Mouse (Mus musculus) MEL (cell line): ENCODE results near the gene Nxt1. TPM values are rescaled to one million over a fixed set of nuclear protein-coding genes. Genes with fewer than 3 reads are reported as not detected.
A peak's percentile ranks its signal among the peaks of the same experiment; 100 is the strongest.

Source experiments
- DNase-seq: peaks from one replicate; pipeline ENCODE4 v3.0.0; 2011; ENCODE audit warnings: low read depth, low spot score
- H3K27ac ChIP-seq: 2 replicates; pipeline ENCODE4 v1.5.1; 2012; ENCODE audit warnings: low read depth, mild to moderate bottlenecking, control low read depth, low read length, moderate library complexity; ENCODE audit not compliant: control insufficient read depth
- H3K27me3 ChIP-seq, 2 experiments: fragments of 150-350 bp in 1 of 2; sonication (generic) in 1 of 2; 2 replicates each; pipeline ENCODE4 v1.6.1; 2012; ENCODE audit warnings: low read length in 2 of 2, mild to moderate bottlenecking in 2 of 2, improper control_type of control experiment in 1 of 2, moderate library complexity in 1 of 2; ENCODE audit not compliant: insufficient read depth in 2 of 2, control insufficient read depth in 1 of 2
- H3K36me3 ChIP-seq, 2 experiments: 2 replicates each; pipeline ENCODE4 v1.6.1; 2012 to 2014; ENCODE audit warnings: low read length in 2 of 2, improper control_type of control experiment in 1 of 2, inconsistent platforms in 1 of 2, mild to moderate bottlenecking in 1 of 2; ENCODE audit not compliant: insufficient read depth in 2 of 2, control insufficient read depth in 1 of 2
- H3K4me1 ChIP-seq, 2 experiments: fragments of 150-350 bp in 1 of 2; sonication (generic) in 1 of 2; 2 replicates each; pipeline ENCODE4 v1.6.1; 2012; ENCODE audit warnings: low read length in 2 of 2, improper control_type of control experiment in 1 of 2, mild to moderate bottlenecking in 1 of 2; ENCODE audit not compliant: insufficient read depth in 2 of 2, control insufficient read depth in 1 of 2
- H3K4me3 ChIP-seq, 2 experiments: fragments of 150-350 bp in 1 of 2; sonication (generic) in 1 of 2; 2 replicates each; pipeline ENCODE4 v1.5.1; 2012; ENCODE audit warnings: low read depth in 2 of 2, low read length in 2 of 2, mild to moderate bottlenecking in 2 of 2, moderate library complexity in 2 of 2, control low read depth in 1 of 2, improper control_type of control experiment in 1 of 2; ENCODE audit not compliant: control insufficient read depth in 1 of 2, insufficient read depth in 1 of 2
- H3K79me2 ChIP-seq: 2 replicates; pipeline ENCODE4 v1.6.1; 2012; ENCODE audit warnings: mild to moderate bottlenecking, low read length, moderate library complexity; ENCODE audit not compliant: control insufficient read depth, poor library complexity, insufficient read depth
- H3K9ac ChIP-seq: 2 replicates; pipeline ENCODE4 v1.6.1; 2012; ENCODE audit warnings: low read depth, mild to moderate bottlenecking, control low read depth, low read length, moderate library complexity; ENCODE audit not compliant: control insufficient read depth, poor library complexity, severe bottlenecking
- H3K9me3 ChIP-seq: fragments of 150-350 bp; sonication (generic); replicated peaks from 2 replicates; pipeline ENCODE4 v1.6.1; 2012; ENCODE audit warnings: mild to moderate bottlenecking, low read length, improper control_type of control experiment, moderate library complexity; ENCODE audit not compliant: insufficient read depth
- CHD1 ChIP-seq: IDR thresholded peaks from 2 replicates; pipeline ENCODE4 v1.6.1; 2012; ENCODE audit warnings: low read depth, mild to moderate bottlenecking, inconsistent platforms, low read length, improper control_type of control experiment
- CTCF ChIP-seq, 3 experiments: IDR thresholded peaks in 2 of 3; conservative IDR thresholded peaks in 1 of 3; 2 replicates each; pipeline ENCODE4 v1.5.1; 2011 to 2012; ENCODE audit warnings: low read length in 3 of 3, low read depth in 2 of 3, mild to moderate bottlenecking in 2 of 3, improper control_type of control experiment in 1 of 3, inconsistent platforms in 1 of 3, mixed read lengths in 1 of 3, moderate library complexity in 1 of 3; ENCODE audit not compliant: control insufficient read depth in 1 of 3, insufficient read depth in 1 of 3, poor library complexity in 1 of 3, severe bottlenecking in 1 of 3
- E2F4 ChIP-seq: IDR thresholded peaks from 2 replicates; pipeline ENCODE4 v1.6.1; 2011; ENCODE audit warnings: low read depth, low read length, improper control_type of control experiment, borderline replicate concordance
- ELF1 ChIP-seq: IDR thresholded peaks from 2 replicates; pipeline ENCODE4 v1.6.1; 2014; ENCODE audit warnings: low read depth, mild to moderate bottlenecking, inconsistent platforms, low read length, improper control_type of control experiment, moderate library complexity
- EP300 ChIP-seq, 2 experiments: IDR thresholded peaks; 2 replicates each; pipeline ENCODE4 v1.6.1; 2011; ENCODE audit warnings: improper control_type of control experiment in 2 of 2, low read length in 2 of 2, low read depth in 1 of 2, mild to moderate bottlenecking in 1 of 2
- ETS1 ChIP-seq: IDR thresholded peaks from 2 replicates; pipeline ENCODE4 v1.6.1; 2012; ENCODE audit warnings: low read depth, mild to moderate bottlenecking, inconsistent platforms, low read length, improper control_type of control experiment, moderate library complexity
- GABPA ChIP-seq: IDR thresholded peaks from 2 replicates; pipeline ENCODE4 v1.6.1; 2012; ENCODE audit warnings: low read depth, mild to moderate bottlenecking, inconsistent platforms, low read length, improper control_type of control experiment, moderate library complexity
- GATA1 ChIP-seq: IDR thresholded peaks from 2 replicates; pipeline ENCODE4 v1.6.1; 2011; ENCODE audit warnings: low read depth, low read length, improper control_type of control experiment
- HCFC1 ChIP-seq: IDR thresholded peaks from 2 replicates; pipeline ENCODE4 v1.6.1; 2012; ENCODE audit warnings: low read depth, mild to moderate bottlenecking, inconsistent platforms, low read length, improper control_type of control experiment, moderate library complexity
- JUND ChIP-seq: IDR thresholded peaks from 2 replicates; pipeline ENCODE4 v1.6.1; 2011; ENCODE audit warnings: low read depth, mild to moderate bottlenecking, improper control_type of control experiment, low read length
- KAT2A ChIP-seq: conservative IDR thresholded peaks from 2 replicates; pipeline ENCODE4 v1.6.1; 2012; ENCODE audit warnings: low read depth, low read length, improper control_type of control experiment, inconsistent platforms
- MAFK ChIP-seq: IDR thresholded peaks from 2 replicates; pipeline ENCODE4 v1.6.1; 2011; ENCODE audit warnings: low read depth, mild to moderate bottlenecking, low read length, improper control_type of control experiment, borderline replicate concordance
- MAX ChIP-seq: IDR thresholded peaks from 2 replicates; pipeline ENCODE4 v1.6.1; 2011; ENCODE audit warnings: low read length, improper control_type of control experiment
- MAZ ChIP-seq: IDR thresholded peaks from 2 replicates; pipeline ENCODE4 v1.6.1; 2012; ENCODE audit warnings: low read depth, mild to moderate bottlenecking, inconsistent platforms, low read length, improper control_type of control experiment
- MEF2A ChIP-seq: IDR thresholded peaks from 2 replicates; pipeline ENCODE4 v1.6.1; 2014; ENCODE audit warnings: low read depth, mild to moderate bottlenecking, inconsistent platforms, low read length, improper control_type of control experiment; ENCODE audit not compliant: poor library complexity, insufficient replicate concordance, severe bottlenecking; ENCODE audit errors: extremely low read depth
- MXI1 ChIP-seq: IDR thresholded peaks from 2 replicates; pipeline ENCODE4 v1.6.1; 2011; ENCODE audit warnings: mild to moderate bottlenecking, low read depth, low read length, improper control_type of control experiment
- MYB ChIP-seq: IDR thresholded peaks from 2 replicates; pipeline ENCODE4 v1.6.1; 2011; ENCODE audit warnings: mild to moderate bottlenecking, low read depth, low read length, improper control_type of control experiment
- MYC ChIP-seq: IDR thresholded peaks from 2 replicates; pipeline ENCODE4 v1.6.1; 2011; ENCODE audit warnings: low read depth, mild to moderate bottlenecking, low read length, improper control_type of control experiment, moderate library complexity
- NELFE ChIP-seq: IDR thresholded peaks from 2 replicates; pipeline ENCODE4 v1.6.1; 2011; ENCODE audit warnings: low read depth, low read length, improper control_type of control experiment
- NRF1 ChIP-seq: IDR thresholded peaks from 2 replicates; pipeline ENCODE4 v1.6.1; 2014; ENCODE audit warnings: low read depth, mild to moderate bottlenecking, inconsistent platforms, low read length, improper control_type of control experiment, moderate library complexity; ENCODE audit not compliant: poor library complexity, insufficient read depth, severe bottlenecking
- POLR2A ChIP-seq, 2 experiments: IDR thresholded peaks; 2 replicates each; pipeline ENCODE4 v1.6.1; 2011 to 2012; ENCODE audit warnings: low read length in 2 of 2, mild to moderate bottlenecking in 2 of 2, control low read depth in 1 of 2, improper control_type of control experiment in 1 of 2, low read depth in 1 of 2, moderate library complexity in 1 of 2; ENCODE audit not compliant: control insufficient read depth in 1 of 2, insufficient read depth in 1 of 2, poor library complexity in 1 of 2
- POLR2AphosphoS2 ChIP-seq: IDR thresholded peaks from 2 replicates; pipeline ENCODE4 v1.6.1; 2011; ENCODE audit warnings: low read length, improper control_type of control experiment
- POLR2AphosphoS5 ChIP-seq: IDR thresholded peaks from 2 replicates; pipeline ENCODE4 v1.6.1; 2012; ENCODE audit warnings: low read depth, borderline replicate concordance, mild to moderate bottlenecking, inconsistent platforms, low read length, moderate library complexity, mixed read lengths
- RAD21 ChIP-seq: IDR thresholded peaks from 2 replicates; pipeline ENCODE4 v1.6.1; 2011; ENCODE audit warnings: mild to moderate bottlenecking, low read depth, low read length, improper control_type of control experiment
- RCOR1 ChIP-seq: IDR thresholded peaks from 2 replicates; pipeline ENCODE4 v1.6.1; 2012; ENCODE audit warnings: low read depth, mild to moderate bottlenecking, inconsistent platforms, low read length, improper control_type of control experiment
- SIN3A ChIP-seq: IDR thresholded peaks from 2 replicates; pipeline ENCODE4 v1.6.1; 2012; ENCODE audit warnings: low read length, improper control_type of control experiment, inconsistent platforms
- TAL1 ChIP-seq: IDR thresholded peaks from 2 replicates; pipeline ENCODE4 v1.6.1; 2012; ENCODE audit warnings: mild to moderate bottlenecking, inconsistent platforms, low read length, moderate library complexity, mixed read lengths
- TBP ChIP-seq: IDR thresholded peaks from 2 replicates; pipeline ENCODE4 v1.8.0; 2011; ENCODE audit warnings: low read depth, low read length, improper control_type of control experiment
- TCF12 ChIP-seq: IDR thresholded peaks from 2 replicates; pipeline ENCODE4 v1.6.1; 2014; ENCODE audit warnings: low read depth, mild to moderate bottlenecking, inconsistent platforms, low read length, improper control_type of control experiment, moderate library complexity
- UBTF ChIP-seq: IDR thresholded peaks from 2 replicates; pipeline ENCODE4 v1.6.1; 2012; ENCODE audit warnings: low read depth, mild to moderate bottlenecking, inconsistent platforms, low read length, improper control_type of control experiment, moderate library complexity, borderline replicate concordance; ENCODE audit not compliant: insufficient read depth
- USF1 ChIP-seq: IDR thresholded peaks from 2 replicates; pipeline ENCODE4 v1.6.1; 2014; ENCODE audit warnings: low read depth, mild to moderate bottlenecking, inconsistent platforms, low read length, improper control_type of control experiment, moderate library complexity
- USF2 ChIP-seq, 2 experiments: IDR thresholded peaks; 2 replicates each; pipeline ENCODE4 v1.6.1; 2011 to 2012; ENCODE audit warnings: improper control_type of control experiment in 2 of 2, low read length in 2 of 2, borderline replicate concordance in 1 of 2, inconsistent platforms in 1 of 2, low read depth in 1 of 2, mild to moderate bottlenecking in 1 of 2; ENCODE audit not compliant: insufficient read depth in 1 of 2
- ZC3H11A ChIP-seq: IDR thresholded peaks from 2 replicates; pipeline ENCODE4 v1.6.1; 2012; ENCODE audit warnings: low read depth, mild to moderate bottlenecking, inconsistent platforms, low read length, improper control_type of control experiment
- ZKSCAN1 ChIP-seq: IDR thresholded peaks from 2 replicates; pipeline ENCODE4 v1.6.1; 2012; ENCODE audit warnings: low read depth, mild to moderate bottlenecking, inconsistent platforms, low read length, improper control_type of control experiment, moderate library complexity
- ZMIZ1 ChIP-seq: IDR thresholded peaks from 2 replicates; pipeline ENCODE4 v1.6.1; 2012; ENCODE audit warnings: low read depth, mild to moderate bottlenecking, inconsistent platforms, low read length, improper control_type of control experiment, moderate library complexity
- polyA plus RNA-seq, 2 experiments: library from polyadenylated mRNA; stranded (reverse) in 1 of 2; unstranded in 1 of 2; fragments of >175 nt in 1 of 2; fragments of >200 nt in 1 of 2; gene quantifications; 2 replicates each; pipeline versions ENCODE4 v1.2.1 to v1.2.4; 2012; ENCODE audit warnings: low replicate concordance in 2 of 2, low read depth in 1 of 2; ENCODE audit not compliant: insufficient read length in 2 of 2, insufficient read depth in 1 of 2, missing spikeins in 1 of 2
- total RNA-seq: library from RNA; depleted of rRNA; stranded (reverse); fragments of 300-350 nt; gene quantifications from 2 replicates; pipeline ENCODE4 v1.2.3, GENCODE M21; 2012

The Nxt1 gene
- total and polyA plus RNA-seq, 3 experiments, result 70.5 to 104 TPM; not detected in 1

- Histone ChIP-seq H3K4me3 (peak within 1 kb of the TSS; percentile 95), H3K36me3 (peaks cover 4 to 13% of the 10 kb centered on the region in 2 experiments), H3K27me3 (no peaks in the 10 kb centered on the region), H3K9me3 (no peaks in the 10 kb centered on the region), H3K27ac (peak within 1 kb of the TSS; percentile 81), H3K9ac (peak within 1 kb of the TSS; percentile 90), H3K4me1 (peaks cover 9 to 10% of the 10 kb centered on the region in 2 experiments), H3K79me2 (peaks cover 7% of the 10 kb centered on the region)
- TF ChIP-seq MXI1, result peak; percentile 31
- TF ChIP-seq MYC, result 0 out of 2 replicates have a peak, but pooled peaks have one; percentile 12
- peak; percentile 34; the same call in 1 of the 2 replicates for TF ChIP-seq MAX
- peak; percentile 57 to 79; a peak in 3 of 4 replicates for TF ChIP-seq POLR2A (IDR thresholded peaks at IDR 0.05; ENCODE audit: control insufficient read depth in 1 of 2, insufficient read depth in 1 of 2, low read depth in 1 of 2, low read length in 2 of 2, poor library complexity in 1 of 2)
- no peak for TF ChIP-seq JUND
- TF ChIP-seq USF2 (IDR thresholded peaks at IDR 0.05; ENCODE audit: borderline replicate concordance in 1 of 2, insufficient read depth in 1 of 2, low read depth in 1 of 2, low read length in 2 of 2), result no peak
- TF ChIP-seq GATA1, result no peak
- 0 out of 2 replicates have a peak, but pooled peaks have one; percentile 63 for TF ChIP-seq CHD1
- TF ChIP-seq GABPA, result no peak
- TF ChIP-seq USF1, result 0 out of 2 replicates have a peak, but pooled peaks have one; percentile 25
- TF ChIP-seq TCF12, result peak; percentile 48
- TF ChIP-seq MAFK, result no peak
- TF ChIP-seq E2F4, result no peak
- no peak for TF ChIP-seq ZC3H11A
- TF ChIP-seq RCOR1, result no peak; the same call in 1 of the 2 replicates
- peak; percentile 97 for TF ChIP-seq MYB
- peak; percentile 38 for TF ChIP-seq ETS1
- TF ChIP-seq KAT2A, result no peak; the same call in 1 of the 2 replicates
- TF ChIP-seq MEF2A, result no peak
- peak; percentile 87 for TF ChIP-seq NRF1
- TF ChIP-seq UBTF, result no peak
- peak; percentile 61 for TF ChIP-seq SIN3A
- TF ChIP-seq CTCF (IDR thresholded peaks at IDR 0.05 in 2 of 3, conservative IDR thresholded peaks at IDR 0.05 in 1 of 3; ENCODE audit: control insufficient read depth in 1 of 3, insufficient read depth in 1 of 3, low read depth in 2 of 3, low read length in 3 of 3, poor library complexity in 1 of 3, severe bottlenecking in 1 of 3), result no peak
- no peak for TF ChIP-seq TAL1
- TF ChIP-seq NELFE, result peak; percentile 72
- TF ChIP-seq TBP, result peak; percentile 49; the same call in 1 of the 2 replicates
- TF ChIP-seq HCFC1, result peak; percentile 80
- peak; percentile 59 for TF ChIP-seq POLR2AphosphoS2
- no peak for TF ChIP-seq MAZ
- no peak for TF ChIP-seq RAD21
- TF ChIP-seq ZKSCAN1, result no peak
- TF ChIP-seq POLR2AphosphoS5, result no peak
- peak in 1 of 2 experiments; percentile 71; a peak in 2 of 4 replicates for TF ChIP-seq EP300 (IDR thresholded peaks at IDR 0.05; ENCODE audit: low read depth in 1 of 2, low read length in 2 of 2)
- TF ChIP-seq ZMIZ1, result peak; percentile 90
- TF ChIP-seq ELF1, result peak; percentile 76
- DNase-seq, result peak; percentile 97
These were observed 8.4 kb downstream of the Nxt1 start, which contains the start of gene Gzf1 for GRCm38 (mm10) chr2:148680775-148681291. Gene Gzf1, plus strand, starts transcription at chr2:148681023.
